Mouse (Mus musculus): ENCODE results near the gene Thy1. TPM values are rescaled to one million over a fixed set of nuclear protein-coding genes. Genes with fewer than 3 reads are reported as not detected.

The Thy1 gene
- polyA plus RNA-seq, 1 experiment from 2014 or later = 1.4 TPM

DNA sequence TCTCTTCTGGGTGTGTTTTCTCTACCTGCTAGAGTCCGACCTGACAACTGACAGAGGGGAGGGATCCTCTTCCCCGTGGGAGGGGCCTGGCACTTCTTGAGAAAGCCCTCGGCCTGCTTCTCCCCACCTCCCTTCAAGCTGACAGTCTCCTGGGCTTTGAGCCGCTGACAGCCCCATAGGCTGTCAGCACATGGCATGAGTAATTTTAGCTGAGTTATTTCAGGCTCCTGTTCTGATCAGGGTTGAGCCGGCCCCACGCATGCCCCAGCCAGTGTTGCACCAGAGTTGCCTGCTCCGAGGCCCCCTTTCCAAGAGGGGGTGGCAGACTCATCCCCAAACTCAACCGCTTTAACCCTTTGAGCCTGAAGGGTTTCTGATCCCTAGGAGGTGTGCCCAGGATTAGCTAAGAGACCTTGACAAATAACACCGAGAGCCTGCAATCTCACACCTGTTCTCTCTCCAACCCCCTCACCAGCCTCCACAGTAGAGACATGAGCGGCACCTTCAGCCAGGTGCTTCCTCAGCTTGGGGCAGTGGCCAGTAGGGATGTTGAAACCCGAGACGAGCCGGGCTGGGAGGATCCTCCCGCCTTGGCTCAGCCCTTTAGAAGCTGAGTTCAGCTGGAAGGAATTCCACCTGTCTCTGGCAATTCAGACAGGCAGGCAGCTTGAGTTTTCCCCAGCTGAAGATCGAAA, 44.7 kb downstream of the Thy1 start:
- WGBS = 8% methylated on average over 15 of the region's 15 CpGs
- H3K27me3 ChIP-seq (replicated peaks) = 0 out of 2 replicates have a peak, but pooled peaks cover 6% of the 10 kb centered on the region
- H3K4me3 ChIP-seq (replicated peaks) = no peak overlapping the region
- no peaks in the 10 kb centered on the region for H3K9me3 ChIP-seq
- H3K4me1 ChIP-seq = peaks cover 43% of the 10 kb centered on the region
- H3K36me3 ChIP-seq = no peaks in the 10 kb centered on the region
- H3K27ac ChIP-seq = peak overlapping the region; percentile 46; the same call in 1 of the 2 replicates
- H3K9ac ChIP-seq = no peak overlapping the region
- H3K4me2 ChIP-seq = peak overlapping the region; percentile 28; the same call in 1 of the 2 replicates
- no peak; the same call in 1 of the 2 replicates for ATAC-seq (ENCODE audit: insufficient read depth, low FRiP score, low read depth)

DNA sequence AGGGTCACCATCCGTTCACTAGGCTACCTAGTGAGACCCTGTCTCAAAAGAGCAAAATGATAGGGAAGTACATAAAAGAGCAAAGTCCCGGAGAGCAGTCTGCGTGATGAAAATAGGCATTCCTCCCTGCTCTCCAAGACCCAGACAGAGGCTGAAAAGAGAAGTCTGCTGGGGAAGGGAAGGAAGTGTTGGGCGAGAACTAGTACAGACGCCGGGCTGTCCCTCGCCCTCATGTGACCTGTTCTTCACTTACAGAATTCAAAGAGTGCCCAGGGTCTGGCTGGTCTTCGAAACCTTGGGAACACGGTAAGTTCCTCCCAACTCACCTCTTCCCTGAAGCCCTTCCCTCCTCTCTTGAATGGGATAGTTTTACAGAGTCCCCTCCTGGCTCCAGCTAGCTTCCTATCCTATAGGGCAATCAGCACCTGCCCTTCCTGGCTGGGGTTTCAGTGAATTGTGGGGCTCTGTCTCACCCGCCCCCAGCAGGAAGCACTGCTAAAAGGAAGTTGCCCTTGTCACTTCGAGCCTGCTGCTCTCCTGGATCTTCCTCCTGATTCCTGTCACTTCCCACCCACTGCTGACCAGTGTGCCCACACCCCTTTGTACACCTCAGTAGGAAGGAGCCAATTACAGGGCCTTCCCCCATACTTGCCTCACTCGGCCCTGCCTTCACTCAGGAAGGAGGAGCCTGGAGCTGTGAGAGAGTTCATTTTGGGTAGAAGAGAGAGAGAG, 45.9 kb downstream of the Thy1 start:
- H3K4me2 ChIP-seq = no peak overlapping the region

DNA sequence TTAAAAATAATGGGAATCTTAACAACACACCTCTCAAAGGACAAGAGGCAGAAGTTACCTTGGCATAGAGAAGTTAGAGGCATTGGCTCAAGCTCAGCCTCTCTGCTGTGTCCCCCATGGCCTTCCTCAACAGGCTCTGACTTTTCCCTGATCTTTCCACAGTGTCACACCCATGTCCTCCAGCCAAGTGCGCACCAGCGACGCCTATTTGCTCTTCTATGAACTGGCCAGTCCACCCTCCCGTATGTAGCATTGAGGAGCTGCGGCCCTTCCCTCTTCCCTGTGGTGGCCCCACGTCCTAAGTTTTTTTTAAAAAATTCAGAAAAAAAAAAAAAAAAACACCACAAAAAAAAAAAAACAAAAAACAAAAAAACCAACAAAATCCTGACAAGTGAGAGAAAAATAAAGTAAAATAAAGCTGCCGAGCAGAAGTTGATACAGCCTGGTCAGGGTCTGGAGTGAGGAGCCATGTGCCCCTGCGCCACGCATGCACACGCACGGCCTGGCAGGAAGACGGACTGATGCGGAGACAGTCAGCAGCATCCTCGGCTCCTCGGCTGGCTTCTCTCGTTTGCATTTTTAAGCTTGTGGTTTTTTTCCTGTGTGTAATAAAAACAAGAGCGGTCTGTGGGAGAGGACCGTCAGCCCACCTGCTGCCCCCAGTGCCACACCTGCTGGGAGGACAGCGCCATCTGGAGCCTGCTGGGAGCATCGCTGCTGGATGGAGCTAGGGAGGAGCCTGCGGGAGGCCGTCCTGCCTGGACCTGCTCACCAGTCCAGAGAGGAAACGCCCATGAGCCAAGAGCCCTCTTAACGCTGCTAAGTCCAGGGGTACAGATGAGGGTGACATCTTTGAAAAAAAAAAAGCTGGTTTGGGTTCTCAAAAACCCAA, 50.7 kb downstream of the Thy1 start:
- Histone ChIP-seq H3K9me3 (no peaks in the 10 kb centered on the region), H3K4me2 (peak overlapping the region; percentile 13; the same call in 1 of the 2 replicates), H3K36me3 (0 out of 2 replicates have a peak, but pooled peaks cover 4% of the 10 kb centered on the region), H3K4me1 (peaks cover 6% of the 10 kb centered on the region), H3K27ac (no peak overlapping the region), H3K27me3 (replicated peaks) (no peaks in the 10 kb centered on the region), H3K9ac (no peak overlapping the region), H3K4me3 (replicated peaks) (no peak overlapping the region)
- ATAC-seq (ENCODE audit: insufficient read depth, low FRiP score, low read depth) = peak; percentile 38; the same call in 1 of the 2 replicates
- 39% methylated on average over 24 of the region's 24 CpGs for WGBS

More for the DNA sequence above, 45.9 kb downstream of the Thy1 start:
- H3K27ac ChIP-seq = 0 out of 2 replicates have a peak overlapping the region, but pooled peaks have one; percentile 9
- H3K9ac ChIP-seq = no peak overlapping the region
- H3K27me3 ChIP-seq (replicated peaks) = 0 out of 2 replicates have a peak, but pooled peaks cover 6% of the 10 kb centered on the region
- no peaks in the 10 kb centered on the region for H3K9me3 ChIP-seq
- 0 out of 2 replicates have a peak, but pooled peaks cover 4% of the 10 kb centered on the region for H3K36me3 ChIP-seq
- no peak overlapping the region for H3K4me3 ChIP-seq (replicated peaks)
- H3K4me1 ChIP-seq = peaks cover 38% of the 10 kb centered on the region
- no peak for ATAC-seq (ENCODE audit: insufficient read depth, low FRiP score, low read depth)
- 55% methylated on average over 12 of the region's 12 CpGs for WGBS

DNA sequence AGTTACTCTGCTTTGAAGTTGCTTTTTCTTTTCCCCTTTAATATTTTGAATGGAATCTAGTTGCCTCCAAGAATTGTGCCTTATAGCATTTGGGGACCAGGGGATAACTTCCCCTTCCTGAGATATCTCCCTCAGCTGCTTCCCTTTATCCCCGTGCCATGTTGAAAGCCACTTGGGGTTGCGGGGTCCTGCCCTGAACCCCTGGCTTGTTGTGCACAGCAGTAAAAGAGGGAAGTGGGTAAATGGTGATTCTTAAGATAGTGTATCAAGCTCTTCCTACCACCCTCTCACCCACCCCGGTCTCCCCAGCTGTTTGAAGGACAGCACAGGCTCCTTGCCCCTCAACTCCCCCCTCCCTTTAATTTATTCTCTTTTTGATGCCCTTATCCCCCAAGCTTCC, 51.6 kb downstream of the Thy1 start:
- H3K4me1 ChIP-seq = peaks cover 6% of the 10 kb centered on the region
- no peaks in the 10 kb centered on the region for H3K9me3 ChIP-seq
- H3K4me3 ChIP-seq (replicated peaks) = no peak overlapping the region
- H3K27ac ChIP-seq = no peak overlapping the region
- no peak overlapping the region for H3K9ac ChIP-seq
- ATAC-seq (ENCODE audit: insufficient read depth, low FRiP score, low read depth) = no peak
- H3K27me3 ChIP-seq (replicated peaks) = no peaks in the 10 kb centered on the region
- no peak overlapping the region for H3K4me2 ChIP-seq
- WGBS = 75% methylated on average over 3 of the region's 3 CpGs
- H3K36me3 ChIP-seq = 0 out of 2 replicates have a peak, but pooled peaks cover 4% of the 10 kb centered on the region

DNA sequence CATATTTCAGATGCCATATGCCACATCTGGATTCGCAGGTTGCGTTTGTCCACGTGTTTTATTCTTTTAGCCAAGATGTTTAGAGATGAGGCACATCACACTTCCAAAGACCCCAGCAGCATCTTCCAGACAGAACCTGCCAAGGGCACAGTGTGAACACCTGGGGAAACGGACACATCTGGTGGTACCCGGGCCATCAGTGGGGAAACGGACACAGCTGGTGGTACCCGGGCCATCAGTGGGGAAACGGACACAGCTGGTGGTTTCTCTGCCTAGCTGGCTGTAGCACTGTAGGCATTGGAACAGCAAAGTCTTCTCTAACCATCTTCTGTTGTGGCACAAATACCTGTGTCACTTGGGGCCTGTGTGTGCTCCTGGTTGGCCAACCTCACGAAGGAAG, 52.6 kb downstream of the Thy1 start:
- H3K4me3 ChIP-seq (replicated peaks) = no peak overlapping the region
- no peaks in the 10 kb centered on the region for H3K27me3 ChIP-seq (replicated peaks)
- no peaks in the 10 kb centered on the region for H3K9me3 ChIP-seq
- no peak overlapping the region for H3K27ac ChIP-seq
- 88% methylated on average over 9 of the region's 9 CpGs for WGBS
- H3K4me2 ChIP-seq = no peak overlapping the region
- peaks cover 6% of the 10 kb centered on the region for H3K4me1 ChIP-seq
- H3K9ac ChIP-seq = no peak overlapping the region
- no peak for ATAC-seq (ENCODE audit: insufficient read depth, low FRiP score, low read depth)
- H3K36me3 ChIP-seq = 0 out of 2 replicates have a peak, but pooled peaks cover 4% of the 10 kb centered on the region

DNA sequence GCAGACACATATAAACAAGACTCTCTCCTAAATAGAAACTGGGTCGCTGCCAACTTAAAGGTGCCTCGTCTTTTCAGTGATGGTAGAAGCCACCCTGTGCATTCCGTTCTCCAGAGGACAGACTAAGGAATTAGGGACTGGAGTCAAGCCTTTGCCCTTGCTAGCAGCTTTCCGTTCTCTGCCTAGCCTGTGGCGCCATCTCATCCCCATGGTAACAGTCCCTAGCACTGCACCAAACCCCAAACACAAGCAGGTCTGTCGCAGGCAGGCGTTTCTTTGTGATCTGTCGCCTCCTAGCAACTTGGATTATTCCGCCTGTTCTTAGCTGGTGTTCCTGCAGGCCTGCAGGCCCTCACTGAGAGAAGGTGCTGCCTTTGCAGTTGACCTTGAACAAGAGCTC, 53.4 kb downstream of the Thy1 start:
- H3K27ac ChIP-seq = no peak overlapping the region

More for the DNA sequence above, 53.4 kb downstream of the Thy1 start:
- ATAC-seq (ENCODE audit: insufficient read depth, low FRiP score, low read depth) = no peak
- Histone ChIP-seq H3K4me1 (peaks cover 6% of the 10 kb centered on the region), H3K9ac (no peak overlapping the region), H3K4me3 (replicated peaks) (no peak overlapping the region), H3K4me2 (no peak overlapping the region), H3K9me3 (no peaks in the 10 kb centered on the region), H3K36me3 (0 out of 2 replicates have a peak, but pooled peaks cover 4% of the 10 kb centered on the region), H3K27me3 (replicated peaks) (no peaks in the 10 kb centered on the region)
- WGBS = 35% methylated on average over 9 of the region's 9 CpGs

Other genes starting within 250 kb of the Thy1 start
- gene Usp2, start 23.6 kb downstream of the Thy1 start, polyA plus RNA-seq (2015; fragmentation: Nextera tagmentation; extraction: Ambion mirVana) = 12.0 and 12.9 TPM in 2 replicates
- 0.18 TPM in 2 replicates for gene Mfrp, start 58.3 kb downstream of the Thy1 start, polyA plus RNA-seq (2015; fragmentation: Nextera tagmentation; extraction: Ambion mirVana)
- 2.8 and 3.3 TPM in 2 replicates for gene C1qtnf5, start 63.9 kb downstream of the Thy1 start, polyA plus RNA-seq (2015; fragmentation: Nextera tagmentation; extraction: Ambion mirVana)
- gene Gm49380, start 70.1 kb downstream of the Thy1 start, polyA plus RNA-seq (2015; fragmentation: Nextera tagmentation; extraction: Ambion mirVana) = 0.14 and 0.18 TPM in 2 replicates
- 59.9 and 60.8 TPM in 2 replicates for gene Rnf26, start 70.1 kb downstream of the Thy1 start, polyA plus RNA-seq (2015; fragmentation: Nextera tagmentation; extraction: Ambion mirVana)
- 38.3 and 43.0 TPM in 2 replicates for gene Mcam, start 91.1 kb downstream of the Thy1 start, polyA plus RNA-seq (2015; fragmentation: Nextera tagmentation; extraction: Ambion mirVana)
- gene Cbl, start 190.7 kb downstream of the Thy1 start, polyA plus RNA-seq (2015; fragmentation: Nextera tagmentation; extraction: Ambion mirVana) = 12.4 and 13.6 TPM in 2 replicates
- gene Ccdc153, start 197.3 kb downstream of the Thy1 start, polyA plus RNA-seq (2015; fragmentation: Nextera tagmentation; extraction: Ambion mirVana) = 0.23 TPM in 1 of 2 replicates, not detected in the other
- gene Pdzd3, start 208.1 kb downstream of the Thy1 start, polyA plus RNA-seq (2015; fragmentation: Nextera tagmentation; extraction: Ambion mirVana) = 2.5 and 2.9 TPM in 2 replicates
- 8.9 TPM in 2 replicates for gene Nlrx1, start 225.2 kb downstream of the Thy1 start, polyA plus RNA-seq (2015; fragmentation: Nextera tagmentation; extraction: Ambion mirVana)
- gene Abcg4, start 245.2 kb downstream of the Thy1 start, polyA plus RNA-seq (2015; fragmentation: Nextera tagmentation; extraction: Ambion mirVana) = 4.6 and 5.1 TPM in 2 replicates

Data from stomach, embryonic 15.5 days (tissue).